Mouse (Mus musculus): ENCODE measurements around the gene Yars. TPM values are rescaled to one million over a fixed set of nuclear protein-coding genes. Genes with fewer than 3 reads are reported as not detected.

The Yars gene
- polyA plus RNA-seq, 1 experiment from 2014 or later: 61.2 TPM

DNA sequence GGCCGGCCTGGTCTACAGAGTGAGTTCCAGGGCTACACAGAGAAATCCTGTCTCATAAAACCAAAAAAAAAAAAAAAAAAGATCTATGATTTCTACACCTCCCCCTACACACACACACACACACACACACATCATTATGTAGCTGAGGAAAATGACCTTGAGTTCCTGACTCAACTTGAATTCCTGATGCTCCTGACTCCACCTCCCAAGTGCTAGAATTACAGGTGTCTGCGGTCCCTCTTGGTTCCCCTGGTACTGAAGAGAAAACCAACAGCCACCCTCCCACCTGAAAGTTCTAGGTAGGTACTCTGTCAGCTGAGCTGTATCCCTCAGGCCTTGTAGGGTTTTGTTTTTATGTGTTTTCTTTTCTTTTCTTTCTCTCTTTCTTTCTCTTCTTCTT, 62.9 kb downstream of the Yars start:
- no peaks in the 10 kb centered on the region for H3K36me3 ChIP-seq (ENCODE audit: control insufficient read depth, insufficient read depth, low read length)
- ATAC-seq (ENCODE audit: low read depth): no peak
- WGBS: 78% methylated on average over 2 of the region's 2 CpGs
- H3K27ac ChIP-seq (ENCODE audit: low read length): no peak overlapping the region
- H3K27me3 ChIP-seq (ENCODE audit: control insufficient read depth, insufficient read depth, low read depth, low read length): peaks cover 12% of the 10 kb centered on the region
- H3K4me1 ChIP-seq (replicated peaks; ENCODE audit: control insufficient read depth, insufficient read depth, low read length): peaks cover 34% of the 10 kb centered on the region
- no peak overlapping the region for H3K9ac ChIP-seq (ENCODE audit: low read length)
- H3K4me3 ChIP-seq (ENCODE audit: low read length): no peak overlapping the region
- H3K9me3 ChIP-seq (ENCODE audit: control insufficient read depth, low read length): no peaks in the 10 kb centered on the region
- H3K4me2 ChIP-seq (ENCODE audit: low read depth, low read length): no peak overlapping the region

DNA sequence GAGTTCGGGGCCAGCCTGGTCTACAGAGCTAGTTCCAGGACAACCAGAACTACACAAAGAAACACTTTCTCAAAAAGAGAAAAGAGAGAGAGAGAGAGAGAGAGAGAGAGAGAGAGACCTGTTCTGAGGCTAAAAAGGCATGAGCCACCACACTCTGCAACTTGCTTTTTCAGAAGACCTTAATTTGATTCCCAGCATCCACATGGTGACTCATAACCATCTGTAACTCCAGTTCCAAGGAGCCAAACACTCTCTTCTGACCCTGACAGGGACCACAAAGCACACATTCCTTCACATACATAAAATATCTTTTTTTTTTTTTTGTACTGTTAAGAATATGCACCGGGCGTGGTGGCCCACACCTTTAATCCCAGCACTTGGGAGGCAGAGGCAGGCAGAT, 65.0 kb downstream of the Yars start:
- Histone ChIP-seq H3K27ac (ENCODE audit: low read length) (no peak overlapping the region), H3K4me3 (ENCODE audit: low read length) (no peak overlapping the region), H3K4me2 (ENCODE audit: low read depth, low read length) (no peak overlapping the region), H3K9ac (ENCODE audit: low read length) (no peak overlapping the region), H3K36me3 (ENCODE audit: control insufficient read depth, insufficient read depth, low read length) (no peaks in the 10 kb centered on the region), H3K4me1 (replicated peaks; ENCODE audit: control insufficient read depth, insufficient read depth, low read length) (peaks cover 22% of the 10 kb centered on the region), H3K9me3 (ENCODE audit: control insufficient read depth, low read length) (no peaks in the 10 kb centered on the region), H3K27me3 (ENCODE audit: control insufficient read depth, insufficient read depth, low read depth, low read length) (peaks cover 8% of the 10 kb centered on the region)
- WGBS: 88% methylated on average over 3 of the region's 3 CpGs
- ATAC-seq (ENCODE audit: low read depth): no peak

DNA sequence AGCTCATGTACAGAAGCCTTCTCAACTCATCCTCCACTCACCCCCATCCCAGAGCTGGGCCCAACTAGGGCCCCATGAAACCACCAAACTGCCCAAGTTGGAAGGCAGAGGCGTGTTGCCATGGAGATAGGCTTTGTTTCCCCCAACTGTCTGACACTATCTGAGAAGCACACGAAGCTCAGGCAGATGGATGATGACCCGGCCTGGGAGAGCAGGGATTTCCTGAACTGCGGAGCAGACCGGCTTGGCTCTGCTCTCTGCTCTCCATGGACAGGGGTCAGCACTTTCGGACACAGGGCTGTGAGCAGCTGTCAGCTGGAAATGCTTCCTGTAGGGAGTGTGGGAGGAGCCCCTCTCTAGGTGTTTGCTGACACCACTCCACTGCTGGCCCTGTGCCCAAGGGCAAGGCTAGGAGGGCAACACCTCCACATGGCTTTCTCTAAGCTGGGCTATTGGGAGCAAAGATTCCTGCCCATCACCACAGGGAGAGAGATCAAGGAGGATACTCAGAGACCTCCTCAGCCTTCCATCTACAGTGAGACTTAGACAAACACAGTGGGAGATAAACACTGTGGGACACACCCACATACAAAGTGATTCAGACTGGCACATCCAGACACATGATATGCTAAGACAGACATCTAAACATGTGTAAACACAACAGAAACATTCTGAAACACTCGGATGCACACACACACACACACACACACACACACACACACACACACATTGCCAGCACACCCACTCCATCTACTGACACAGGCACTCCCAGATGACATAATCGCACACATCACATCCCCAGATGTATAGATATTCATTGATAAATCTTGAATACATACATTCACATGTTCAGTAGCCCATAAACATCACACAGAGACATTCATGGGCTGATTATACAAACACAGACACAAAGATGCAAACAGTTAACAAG, 67.2 kb downstream of the Yars start:
- Histone ChIP-seq H3K4me3 (ENCODE audit: low read length) (no peak overlapping the region), H3K27ac (ENCODE audit: low read length) (peak overlapping the region; percentile 62; the same call in 1 of the 2 replicates), H3K27me3 (ENCODE audit: control insufficient read depth, insufficient read depth, low read depth, low read length) (no peaks in the 10 kb centered on the region; the same call in 1 of the 2 replicates), H3K9ac (ENCODE audit: low read length) (peak overlapping the region; percentile 5; the same call in 1 of the 2 replicates), H3K36me3 (ENCODE audit: control insufficient read depth, insufficient read depth, low read length) (no peaks in the 10 kb centered on the region), H3K9me3 (ENCODE audit: control insufficient read depth, low read length) (no peaks in the 10 kb centered on the region), H3K4me2 (ENCODE audit: low read depth, low read length) (peak overlapping the region; percentile 36; the same call in 1 of the 2 replicates), H3K4me1 (replicated peaks; ENCODE audit: control insufficient read depth, insufficient read depth, low read length) (peaks cover 16% of the 10 kb centered on the region)
- peak; percentile 79 for ATAC-seq (ENCODE audit: low read depth)
- 12% methylated on average over 8 of the region's 8 CpGs for WGBS

DNA sequence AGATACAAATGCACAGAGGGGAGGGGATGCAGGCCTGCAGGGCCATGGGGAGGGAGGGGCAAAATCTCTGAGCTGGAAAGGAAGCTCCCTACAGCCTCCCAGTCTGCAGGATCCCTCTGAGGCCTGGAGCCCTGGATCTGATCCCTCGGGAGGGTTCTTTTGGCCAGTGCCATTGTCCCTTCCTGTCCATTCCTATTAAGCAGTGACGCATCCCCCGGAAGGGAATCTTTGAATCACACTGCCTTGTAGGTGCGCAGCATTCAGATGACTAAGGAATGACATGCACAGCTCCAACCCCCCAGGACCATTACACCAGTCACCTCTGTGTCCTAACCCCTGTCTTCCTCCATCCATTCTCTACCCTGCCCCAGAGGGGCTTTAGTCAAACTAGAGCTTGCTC, 69.5 kb downstream of the Yars start:
- H3K27ac ChIP-seq (ENCODE audit: low read length): no peak overlapping the region
- peaks cover 25% of the 10 kb centered on the region for H3K4me1 ChIP-seq (replicated peaks; ENCODE audit: control insufficient read depth, insufficient read depth, low read length)
- WGBS: 89% methylated on average over 4 of the region's 4 CpGs
- no peak overlapping the region for H3K9ac ChIP-seq (ENCODE audit: low read length)
- no peaks in the 10 kb centered on the region; the same call in 1 of the 2 replicates for H3K27me3 ChIP-seq (ENCODE audit: control insufficient read depth, insufficient read depth, low read depth, low read length)
- H3K9me3 ChIP-seq (ENCODE audit: control insufficient read depth, low read length): no peaks in the 10 kb centered on the region
- ATAC-seq (ENCODE audit: low read depth): no peak
- H3K36me3 ChIP-seq (ENCODE audit: control insufficient read depth, insufficient read depth, low read length): no peaks in the 10 kb centered on the region
- H3K4me3 ChIP-seq (ENCODE audit: low read length): no peak overlapping the region
- H3K4me2 ChIP-seq (ENCODE audit: low read depth, low read length): no peak overlapping the region

DNA sequence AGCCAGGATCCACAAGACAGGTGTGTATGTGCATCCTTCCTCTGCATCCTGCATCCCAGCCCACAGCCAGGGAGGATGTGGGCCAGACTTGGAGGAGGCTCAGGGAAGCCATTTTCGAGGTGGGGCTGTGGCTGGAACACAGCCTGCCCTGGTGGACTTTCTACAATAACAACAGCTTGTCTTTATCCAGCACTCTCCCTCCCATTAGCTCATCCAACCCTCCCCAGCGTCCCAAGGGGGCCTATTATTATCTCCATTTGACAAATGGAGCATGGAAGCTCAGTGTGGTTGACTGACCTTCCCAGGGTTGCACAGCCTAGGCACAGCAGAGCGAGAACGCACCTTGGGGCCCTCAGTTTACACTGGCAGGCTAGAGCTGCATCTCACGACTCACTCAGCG, 71.1 kb downstream of the Yars start:
- Histone ChIP-seq H3K27ac (ENCODE audit: low read length) (no peak overlapping the region), H3K4me1 (replicated peaks; ENCODE audit: control insufficient read depth, insufficient read depth, low read length) (peaks cover 25% of the 10 kb centered on the region), H3K27me3 (ENCODE audit: control insufficient read depth, insufficient read depth, low read depth, low read length) (no peaks in the 10 kb centered on the region), H3K9me3 (ENCODE audit: control insufficient read depth, low read length) (no peaks in the 10 kb centered on the region), H3K36me3 (ENCODE audit: control insufficient read depth, insufficient read depth, low read length) (no peaks in the 10 kb centered on the region), H3K4me3 (ENCODE audit: low read length) (no peak overlapping the region), H3K9ac (ENCODE audit: low read length) (no peak overlapping the region), H3K4me2 (ENCODE audit: low read depth, low read length) (no peak overlapping the region)
- ATAC-seq (ENCODE audit: low read depth): no peak
- WGBS: 19% methylated on average over 6 of the region's 6 CpGs

DNA sequence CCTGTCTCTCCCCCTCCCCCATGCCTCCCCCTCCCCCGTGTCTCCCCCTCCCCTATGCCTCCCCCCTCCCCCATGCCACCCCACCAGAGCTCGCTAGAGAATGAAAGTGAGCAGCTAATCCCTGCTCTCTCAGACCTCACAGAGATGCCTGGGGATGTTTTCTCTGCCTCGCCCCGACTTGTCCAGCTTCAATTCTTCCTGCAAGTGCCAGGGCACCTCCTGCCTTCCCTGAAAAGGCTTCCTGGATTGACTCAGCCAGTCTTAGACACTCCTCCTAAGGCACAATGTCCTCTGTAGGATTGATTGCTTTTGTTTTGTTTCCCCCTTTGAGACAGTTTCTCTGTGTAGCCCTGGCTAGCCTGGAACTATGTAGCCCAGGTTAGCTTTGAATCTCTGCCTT, 71.6 kb downstream of the Yars start, which contains the start of gene C77080:
Gene C77080, minus strand, starts transcription at position 209 of the 400 bp plus-strand sequence.
- Histone ChIP-seq H3K27ac (ENCODE audit: low read length) (no peak within 1 kb of the TSS), H3K36me3 (ENCODE audit: control insufficient read depth, insufficient read depth, low read length) (no peaks in the 10 kb centered on the region), H3K27me3 (ENCODE audit: control insufficient read depth, insufficient read depth, low read depth, low read length) (no peaks in the 10 kb centered on the region), H3K9ac (ENCODE audit: low read length) (no peak within 1 kb of the TSS), H3K4me1 (replicated peaks; ENCODE audit: control insufficient read depth, insufficient read depth, low read length) (peaks cover 23% of the 10 kb centered on the region), H3K9me3 (ENCODE audit: control insufficient read depth, low read length) (no peaks in the 10 kb centered on the region), H3K4me3 (ENCODE audit: low read length) (no peak within 1 kb of the TSS), H3K4me2 (ENCODE audit: low read depth, low read length) (no peak within 1 kb of the TSS)
- 24% methylated on average over 3 of the region's 4 CpGs for WGBS
- ATAC-seq (ENCODE audit: low read depth): no peak

DNA sequence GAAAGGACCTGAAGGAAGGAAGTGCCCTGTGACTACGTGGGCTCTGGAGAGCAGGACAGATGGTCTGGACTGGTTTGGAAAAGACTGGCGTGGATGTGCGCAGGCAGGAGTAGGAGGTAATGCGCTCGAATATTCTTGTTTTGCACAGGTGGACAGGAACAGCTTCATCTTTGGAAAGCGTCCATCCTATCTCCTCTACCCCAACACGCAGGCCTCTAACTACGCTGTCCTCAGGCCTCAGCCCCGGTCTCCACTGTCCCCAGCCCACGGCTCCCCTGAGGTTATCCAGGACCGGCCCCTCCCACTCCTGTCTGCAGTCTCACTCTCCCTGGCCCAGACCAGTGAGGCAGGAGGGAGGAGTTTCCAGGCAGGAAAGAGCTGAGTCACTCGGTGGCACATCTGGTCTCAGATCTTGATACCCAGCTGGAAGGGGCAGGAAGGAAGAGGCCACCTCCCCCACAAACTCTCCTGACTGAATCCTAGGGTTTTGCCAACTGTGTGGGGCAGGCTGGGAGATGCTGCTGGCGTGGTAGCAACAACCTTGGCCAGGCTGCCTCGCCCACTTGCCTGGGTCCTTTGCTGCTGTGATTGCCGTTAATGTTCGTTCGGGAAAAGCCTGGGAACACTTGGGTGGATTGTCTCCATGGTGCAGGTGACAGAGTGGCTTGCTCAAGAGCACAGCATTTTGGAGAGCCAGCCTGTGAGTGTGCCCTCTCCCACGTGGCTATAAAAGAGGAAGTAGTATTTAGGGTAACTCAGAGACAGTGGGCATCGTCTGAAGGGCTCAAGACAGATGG, 73.9 kb downstream of the Yars start:
- no peaks in the 10 kb centered on the region for H3K27me3 ChIP-seq (ENCODE audit: control insufficient read depth, insufficient read depth, low read depth, low read length)
- peaks cover 13% of the 10 kb centered on the region for H3K4me1 ChIP-seq (replicated peaks; ENCODE audit: control insufficient read depth, insufficient read depth, low read length)
- peak; percentile 76 for ATAC-seq (ENCODE audit: low read depth)
- H3K36me3 ChIP-seq (ENCODE audit: control insufficient read depth, insufficient read depth, low read length): no peaks in the 10 kb centered on the region
- 0 out of 2 replicates have a peak overlapping the region, but pooled peaks have one; percentile 4 for H3K4me2 ChIP-seq (ENCODE audit: low read depth, low read length)
- H3K9ac ChIP-seq (ENCODE audit: low read length): no peak overlapping the region
- no peaks in the 10 kb centered on the region for H3K9me3 ChIP-seq (ENCODE audit: control insufficient read depth, low read length)
- 0 out of 2 replicates have a peak overlapping the region, but pooled peaks have one; percentile 5 for H3K27ac ChIP-seq (ENCODE audit: low read length)
- H3K4me3 ChIP-seq (ENCODE audit: low read length): no peak overlapping the region
- 24% methylated on average over 19 of the region's 19 CpGs for WGBS

DNA sequence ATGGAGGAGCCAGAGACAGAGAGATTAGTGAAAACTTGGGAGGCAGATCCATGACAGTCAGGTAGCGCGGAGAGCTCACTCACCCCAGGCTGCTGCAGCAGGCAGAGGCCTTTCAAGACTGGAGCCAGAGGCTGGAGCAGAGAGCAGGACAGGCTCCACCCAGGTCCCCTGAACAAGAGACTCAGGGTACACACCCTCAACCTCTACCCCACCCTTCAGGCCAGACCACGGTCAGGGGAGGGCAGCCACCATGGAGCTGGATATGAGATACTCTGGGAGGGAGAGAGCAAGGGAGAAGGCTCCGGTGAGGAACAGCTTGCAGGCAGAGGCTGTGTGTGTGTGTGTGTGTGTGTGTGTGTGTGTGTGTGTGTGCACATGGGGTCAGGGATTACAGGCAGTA, 76.6 kb downstream of the Yars start:
- Histone ChIP-seq H3K9ac (ENCODE audit: low read length) (no peak overlapping the region), H3K4me1 (replicated peaks; ENCODE audit: control insufficient read depth, insufficient read depth, low read length) (peaks cover 10% of the 10 kb centered on the region), H3K9me3 (ENCODE audit: control insufficient read depth, low read length) (no peaks in the 10 kb centered on the region), H3K27ac (ENCODE audit: low read length) (no peak overlapping the region), H3K4me2 (ENCODE audit: low read depth, low read length) (no peak overlapping the region), H3K4me3 (ENCODE audit: low read length) (no peak overlapping the region), H3K27me3 (ENCODE audit: control insufficient read depth, insufficient read depth, low read depth, low read length) (no peaks in the 10 kb centered on the region), H3K36me3 (ENCODE audit: control insufficient read depth, insufficient read depth, low read length) (no peaks in the 10 kb centered on the region)
- 84% methylated on average over 4 of the region's 4 CpGs for WGBS
- no peak for ATAC-seq (ENCODE audit: low read depth)

DNA sequence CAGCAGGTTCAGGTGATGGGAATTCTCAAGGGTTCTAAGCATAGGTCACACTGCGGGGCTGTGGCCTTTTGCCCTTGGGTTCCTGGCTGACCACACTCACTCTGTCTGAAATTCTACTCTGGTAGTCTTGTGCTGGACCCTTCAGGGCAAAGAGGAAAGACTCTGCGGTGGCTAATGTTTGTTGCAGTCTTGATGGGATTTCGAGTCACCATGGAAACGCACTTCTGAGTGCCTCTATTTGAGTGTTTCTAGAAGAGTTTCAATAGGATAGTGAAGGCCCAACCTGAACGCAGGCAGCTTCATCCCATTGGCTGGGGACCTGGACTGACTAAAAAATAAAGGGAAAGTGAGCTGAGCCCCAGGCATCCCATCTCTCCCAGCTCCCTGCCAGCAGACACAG, 77.3 kb downstream of the Yars start:
- Histone ChIP-seq H3K27me3 (ENCODE audit: control insufficient read depth, insufficient read depth, low read depth, low read length) (no peaks in the 10 kb centered on the region), H3K4me2 (ENCODE audit: low read depth, low read length) (no peak overlapping the region), H3K9me3 (ENCODE audit: control insufficient read depth, low read length) (no peaks in the 10 kb centered on the region), H3K36me3 (ENCODE audit: control insufficient read depth, insufficient read depth, low read length) (no peaks in the 10 kb centered on the region), H3K27ac (ENCODE audit: low read length) (no peak overlapping the region), H3K9ac (ENCODE audit: low read length) (no peak overlapping the region), H3K4me1 (replicated peaks; ENCODE audit: control insufficient read depth, insufficient read depth, low read length) (peaks cover 14% of the 10 kb centered on the region), H3K4me3 (ENCODE audit: low read length) (no peak overlapping the region)
- 49% methylated on average over 5 of the region's 5 CpGs for WGBS
- peak; percentile 12; the same call in 1 of the 2 replicates for ATAC-seq (ENCODE audit: low read depth)
